8 mouse cellular contexts compared by ENCODE assay signal in genomic region chr13:68581747-68582516, GRCm38 (mm10). TPM values are rescaled to one million over a fixed set of nuclear protein-coding genes. Genes with fewer than 3 reads are reported as not detected.
DNase-seq lines count a peak whose midpoint lies in the region; ATAC-seq and TF ChIP-seq lines count a peak whose summit lies in the region.

Gene Mtrr (minus strand): TSS chr13:68582149.
Gene Fastkd3 (plus strand): TSS chr13:68582234.

- H3K4me3 ChIP-seq in ES-E14 (ENCODE audit: insufficient read depth in 1 of 2, low read depth in 1 of 2, low read length in 2 of 2, poor library complexity in 1 of 2, severe bottlenecking in 1 of 2), result peak within 1 kb of the TSS; percentile 84 to 91
- peak within 1 kb of the TSS; percentile 90 for H3K4me3 ChIP-seq in forebrain, embryonic 15.5 days
- peak within 1 kb of the TSS; percentile 90 for H3K4me3 ChIP-seq in lung, adult 2 months (replicated peaks; ENCODE audit: extremely low read depth, low read depth, low read length)

- peak; percentile 72; the same call in 1 of the 2 replicates for TF ChIP-seq POLR2A in lung, adult 2 months (IDR thresholded peaks at IDR 0.05; ENCODE audit: borderline replicate concordance, extremely low read depth, low read depth, low read length)

- DNase-seq in ES-E14 (ENCODE audit: low read depth, low spot score), result peak; percentile 89
- DNase-seq in cerebellum, adult 11-12 months, result peak; percentile 98
- DNase-seq in heart, postnatal 25 days (ENCODE audit: low spot score), result peak; percentile 94
- DNase-seq in layer of hippocampus, adult 18-20 months (ENCODE audit: low spot score in 2 of 2), result peak; percentile 98
- DNase-seq in lung, adult 2 months, result peak; percentile 94
- peak; percentile 93 to 95 for DNase-seq in thymus, adult 18-20 months

- peak; percentile 100 for ATAC-seq in forebrain, embryonic 15.5 days (replicated peaks)
- ATAC-seq in neutrophil, adult 5-6 weeks (ENCODE audit: extremely low read depth, insufficient number of reproducible peaks, low FRiP score, poor library complexity, severe bottlenecking), result peak; percentile 89

- H3K27me3 ChIP-seq in forebrain, embryonic 15.5 days, result no peaks in the 10 kb centered on the region

- peaks cover 2 to 6% of the 10 kb centered on the region in 2 experiments; a peak in 2 of 4 replicates for H3K4me1 ChIP-seq in ES-E14 (ENCODE audit: control insufficient read depth in 2 of 2, insufficient read depth in 2 of 2, low read length in 2 of 2, poor library complexity in 1 of 2)
- H3K4me1 ChIP-seq in forebrain, embryonic 15.5 days, result peaks cover 26% of the 10 kb centered on the region
- H3K4me1 ChIP-seq in lung, adult 2 months (ENCODE audit: control insufficient read depth, insufficient read depth, low read length), result no peaks in the 10 kb centered on the region

- intact Hi-C loops in heart, postnatal 25 days (cut with DNase I), result loop anchor here (5.0 to 10.0 kb wide), 2 partner anchors 903 to 1030 kb away; partner anchors contain the start of gene Srd5a1

- no peaks in the 10 kb centered on the region for H3K9me3 ChIP-seq in ES-E14 (ENCODE audit: control insufficient read depth, insufficient read depth, low read depth, low read length)
- no peaks in the 10 kb centered on the region for H3K9me3 ChIP-seq in forebrain, embryonic 15.5 days

- under 1% methylated on average over 81 of the region's 81 CpGs for WGBS in forebrain, embryonic 15.5 days
- under 1% methylated on average over 81 of the region's 81 CpGs for WGBS in lung, adult 2 months

- H3K27ac ChIP-seq in ES-E14 (ENCODE audit: insufficient read depth, low read depth, low read length, poor library complexity, severe bottlenecking), result peak within 1 kb of the TSS; percentile 54
- H3K27ac ChIP-seq in forebrain, embryonic 15.5 days (replicated peaks), result peak within 1 kb of the TSS; percentile 82

- in situ Hi-C loops in ES-E14 (cut with MboI; ENCODE audit: low sequenced_read_pairs in 2 of 2, unreplicated experiment in 2 of 2), result no loop called here

- TF ChIP-seq CTCF in lung, adult 2 months (IDR thresholded peaks at IDR 0.05; ENCODE audit: insufficient read depth, low read length), result no peak

- peak within 1 kb of the TSS; percentile 95 for H3K9ac ChIP-seq in ES-E14 (ENCODE audit: insufficient read depth, low read depth, low read length, poor library complexity, severe bottlenecking)
- peak within 1 kb of the TSS; percentile 63 for H3K9ac ChIP-seq in forebrain, embryonic 15.5 days (replicated peaks)

- peak within 1 kb of the TSS; percentile 90 for H3K4me2 ChIP-seq in forebrain, embryonic 15.5 days (replicated peaks)

- peaks cover 52% of the 10 kb centered on the region for H3K36me3 ChIP-seq in ES-E14 (ENCODE audit: control insufficient read depth, insufficient read depth, low read length, poor library complexity, severe bottlenecking)
- H3K36me3 ChIP-seq in forebrain, embryonic 15.5 days, result peaks cover 34% of the 10 kb centered on the region

TF ChIP-seq in ES-E14, 5 proteins besides CTCF, POLR2A, EP300 and RAD21:
- TF ChIP-seq CHD2 (IDR thresholded peaks at IDR 0.05; ENCODE audit: low read depth, low read length), result no peak
- no peak for TF ChIP-seq HCFC1 (IDR thresholded peaks at IDR 0.05; ENCODE audit: borderline replicate concordance, insufficient read depth, low read length)
- no peak for TF ChIP-seq ZNF384 (IDR thresholded peaks at IDR 0.05; ENCODE audit: low read depth, low read length)
- no peak for TF ChIP-seq MAFK (IDR thresholded peaks at IDR 0.05; ENCODE audit: insufficient read depth, low read depth, low read length)
- TF ChIP-seq ZC3H11A (IDR thresholded peaks at IDR 0.05; ENCODE audit: borderline replicate concordance, low read depth, low read length), result no peak

RNA-seq across cellular contexts. Expression of gene Mtrr, which starts in this region (rescaled TPM):
- total RNA-seq in ES-E14 (2012; rRNA removed), result 31.3 and 37.8 TPM in 2 replicates
- 14.3 and 14.4 TPM in 2 replicates for polyA plus RNA-seq in forebrain, embryonic 15.5 days (2015; fragmentation: Nextera tagmentation; extraction: Ambion mirVana)
- total RNA-seq in heart, postnatal 25 days (2021), result 10 to 100 TPM; 17.2 to 17.9 TPM
- total RNA-seq in layer of hippocampus, adult 18-20 months (2021), result 10 to 100 TPM; 25.0 to 29.1 TPM
- 7.8 and 9.8 TPM in 2 replicates for polyA plus RNA-seq in lung, adult 2 months (2012; rRNA removed)
- total RNA-seq in neutrophil, adult 5-6 weeks (2017), result 9.6 and 10.1 TPM in 2 replicates

RNA-seq across cellular contexts. Expression of gene Fastkd3, which starts in this region (rescaled TPM):
- 14.0 and 18.7 TPM in 2 replicates for total RNA-seq in ES-E14 (2012; rRNA removed)
- 28.0 and 33.4 TPM in 2 replicates for polyA plus RNA-seq in forebrain, embryonic 15.5 days (2015; fragmentation: Nextera tagmentation; extraction: Ambion mirVana)
- total RNA-seq in heart, postnatal 25 days (2021), result 10 to 100 TPM in 1 of 2 experiments, 1 to 10 TPM in 1; 9.2 to 10.2 TPM
- total RNA-seq in layer of hippocampus, adult 18-20 months (2021), result 10 to 100 TPM; 16.7 to 16.8 TPM
- polyA plus RNA-seq in lung, adult 2 months (2012; rRNA removed), result 7.7 and 8.5 TPM in 2 replicates
- 4.8 and 8.3 TPM in 2 replicates for total RNA-seq in neutrophil, adult 5-6 weeks (2017)

Comparison
In these comparisons a context has a peak if more than half of its experiments do, and no peak if none do; other contexts are left out.
1. Peak in every context shown above with its lines: DNase-seq, ATAC-seq, H3K4me3 ChIP-seq and H3K27ac ChIP-seq.